Mouse (Mus musculus): Measurements from ENCODE around the gene Wdfy3.
"Not testable (repeated sequence)": the region's sequence is repeated elsewhere in the genome, so short reads cannot be mapped to it uniquely, and the experiment has no call there.

Wdfy3 gene

GRCm38 (mm10) chr5:102069767-102070413 is at the start of gene Wdfy3:
TSS of gene Wdfy3 (minus strand) at chr5:102069921.
- peak; percentile 96 for DNase-seq (ENCODE audit: low read depth, low spot score)

GRCm38 (mm10) chr5:102113009-102113408 is 43.3 kb upstream of the Wdfy3 start:
- peak; percentile 75 for DNase-seq (ENCODE audit: low read depth, low spot score)

- no peak for DNase-seq (ENCODE audit: low read depth, low spot score)
Observed at GRCm38 (mm10) chr5:102112034-102112433, 42.3 kb upstream of the Wdfy3 start.

DNA sequence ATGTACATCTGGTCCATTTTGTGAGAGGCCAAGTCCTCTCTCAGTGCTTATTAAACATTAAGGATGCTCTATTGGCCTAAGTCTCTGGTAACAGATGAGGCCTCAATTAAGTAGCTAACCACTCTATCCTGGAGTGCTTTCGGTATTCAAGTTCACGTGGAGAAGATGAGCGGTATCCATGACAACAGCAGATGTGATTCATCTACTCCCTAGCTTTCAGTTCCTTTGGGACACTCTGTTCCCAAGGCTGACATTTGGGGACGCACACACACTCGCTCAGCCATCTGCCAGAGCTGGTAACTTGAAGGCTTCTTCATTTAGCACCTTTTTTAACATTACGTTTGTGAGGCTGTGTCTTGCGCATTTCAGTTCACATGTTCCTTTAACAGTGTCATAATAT is 40.3 kb upstream of the Wdfy3 start:
- DNase-seq (ENCODE audit: low read depth, low spot score): peak; percentile 95

GRCm38 (mm10) chr5:102105919-102106318 is 36.2 kb upstream of the Wdfy3 start:
- DNase-seq (ENCODE audit: low read depth, low spot score): peak; percentile 80

DNA sequence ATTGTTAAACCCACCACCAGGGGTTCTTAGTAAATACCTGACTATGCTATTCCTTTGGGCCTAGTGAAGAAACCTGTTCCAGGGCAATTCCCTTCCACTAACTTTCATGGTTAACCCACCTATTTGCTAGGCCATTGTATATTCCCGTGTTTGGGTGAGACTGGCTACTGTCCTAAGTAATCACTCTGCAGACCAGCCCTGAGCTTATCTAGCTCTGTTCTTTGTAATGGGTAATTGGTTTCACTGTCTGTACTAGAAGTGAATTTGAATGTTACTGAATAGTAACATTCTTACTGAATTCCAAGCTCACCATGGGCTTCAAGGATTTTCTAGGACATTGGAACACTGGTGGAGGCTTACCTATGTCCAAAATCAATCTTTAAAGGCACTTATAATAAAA is 32.1 kb upstream of the Wdfy3 start:
- DNase-seq (ENCODE audit: low read depth, low spot score): not testable (repeated sequence)

DNA sequence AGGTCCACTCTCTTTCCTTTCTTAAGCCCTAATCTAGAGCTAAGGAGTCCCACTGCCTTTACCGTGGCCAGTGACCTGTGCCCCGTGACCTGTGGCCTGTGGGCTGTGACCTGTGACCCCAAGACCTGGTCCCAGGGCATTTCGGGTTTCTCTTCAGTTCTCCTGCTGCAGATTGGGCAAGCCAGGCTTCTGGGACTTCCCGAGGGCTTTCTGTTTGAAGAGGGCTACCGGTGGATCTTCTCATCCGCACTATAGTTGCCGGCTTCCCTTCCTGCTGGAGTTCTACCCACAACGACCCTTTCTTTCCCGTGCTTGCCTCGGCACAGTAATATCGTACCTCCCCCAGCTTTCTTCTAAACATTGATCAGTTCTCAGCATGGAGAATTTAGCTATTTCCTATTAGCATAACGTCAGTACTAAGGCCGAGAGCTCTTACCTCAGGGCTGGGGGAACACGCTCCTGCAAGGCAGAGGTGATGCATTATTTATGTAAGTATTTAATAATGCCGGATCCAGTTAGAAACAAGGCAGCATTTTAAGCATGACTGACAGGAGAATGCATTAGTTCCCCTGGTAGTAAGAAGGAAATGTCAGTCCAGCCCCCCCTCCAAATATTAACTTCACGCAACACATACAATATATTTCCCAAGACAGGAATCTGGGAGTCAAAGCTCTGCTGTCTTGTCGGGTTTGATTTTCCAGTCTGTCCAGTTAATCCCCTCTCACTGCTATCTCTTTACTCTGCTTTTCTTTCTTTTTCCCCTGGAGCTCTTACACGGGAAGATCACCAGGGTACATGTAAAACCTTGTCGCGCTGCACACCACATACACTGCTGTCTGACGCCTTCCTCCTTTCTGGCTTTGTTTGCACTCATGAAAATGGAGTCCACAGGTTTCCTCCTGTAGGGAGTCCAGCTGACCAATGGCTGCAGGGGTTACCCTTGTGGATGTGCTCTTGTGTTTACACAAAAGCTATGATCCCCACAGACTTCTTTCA is 30.8 kb upstream of the Wdfy3 start:
- DNase-seq (ENCODE audit: low read depth, low spot score): no peak

- DNase-seq (ENCODE audit: low read depth, low spot score): no peak
Observed at GRCm38 (mm10) chr5:102095576-102095975, 25.9 kb upstream of the Wdfy3 start.

- no peak for DNase-seq (ENCODE audit: low read depth, low spot score)
Observed at GRCm38 (mm10) chr5:102090686-102091085, 21.0 kb upstream of the Wdfy3 start.

- peak; percentile 68 for DNase-seq (ENCODE audit: low read depth, low spot score)
Observed at GRCm38 (mm10) chr5:102084737-102085705, 15.3 kb upstream of the Wdfy3 start.

DNA sequence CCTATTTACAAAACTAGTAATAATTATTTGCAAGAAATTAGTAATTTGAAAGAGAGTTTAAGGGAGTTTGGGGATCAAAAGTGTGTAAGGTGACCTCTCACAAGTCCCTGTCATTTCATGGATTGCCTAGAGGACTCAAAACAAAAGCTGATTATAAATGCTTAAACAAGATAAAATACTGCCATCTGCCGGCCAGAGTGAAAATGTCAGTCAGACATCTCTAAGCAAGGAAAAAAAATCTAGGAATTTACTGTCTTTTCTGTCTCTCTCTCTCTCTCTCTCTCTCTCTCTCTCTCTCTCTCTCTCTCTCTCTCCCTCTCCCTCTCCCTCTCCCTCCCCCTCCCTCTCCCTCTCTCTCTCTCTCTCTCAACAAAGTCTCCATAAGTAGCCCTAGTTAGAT is 4.4 kb upstream of the Wdfy3 start:
- DNase-seq (ENCODE audit: low read depth, low spot score): peak; percentile 94

DNA sequence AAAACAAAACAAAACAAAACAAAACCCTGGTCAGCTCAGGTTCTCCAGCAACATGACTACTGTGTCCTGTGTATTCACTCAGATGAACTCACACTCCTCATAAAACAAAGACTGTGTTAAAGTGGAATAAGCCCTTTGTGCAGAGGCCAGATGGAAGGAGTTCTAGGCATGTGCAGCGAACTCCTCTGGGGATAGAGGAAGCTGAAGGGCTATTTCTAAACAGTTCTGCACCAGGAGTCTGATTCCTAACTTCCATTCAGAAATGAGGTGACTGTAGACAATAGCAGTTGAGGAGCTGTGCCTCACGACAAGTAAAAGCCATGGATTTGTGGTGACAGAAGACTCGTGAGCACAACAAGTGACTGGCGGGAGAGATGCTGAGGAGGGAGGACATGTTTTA is 2.3 kb upstream of the Wdfy3 start:
- no peak for DNase-seq (ENCODE audit: low read depth, low spot score)

DNA sequence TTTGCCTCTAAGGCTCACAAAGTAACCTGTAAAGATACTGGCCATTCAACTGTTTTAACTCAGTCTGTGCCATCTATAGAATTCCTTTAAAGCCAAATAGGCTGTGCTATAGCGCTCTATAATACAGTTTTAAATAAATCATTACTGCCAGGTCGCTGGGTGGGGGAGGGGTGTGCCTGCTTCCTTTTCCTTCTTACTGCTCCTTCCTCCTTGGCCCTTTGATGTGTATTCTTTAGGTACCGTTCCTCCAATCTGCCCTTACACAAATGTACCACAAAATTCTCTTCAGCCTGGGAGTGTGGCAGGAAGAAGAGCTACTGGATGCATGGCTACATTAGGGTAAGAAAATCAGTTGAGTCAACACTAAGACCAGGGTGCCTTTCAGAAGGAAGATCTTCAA is 1.5 kb upstream of the Wdfy3 start:
- DNase-seq (ENCODE audit: low read depth, low spot score): no peak

- DNase-seq (ENCODE audit: low read depth, low spot score): no peak
Observed at GRCm38 (mm10) chr5:102070788-102071187, 1.1 kb upstream of the Wdfy3 start.

DNA sequence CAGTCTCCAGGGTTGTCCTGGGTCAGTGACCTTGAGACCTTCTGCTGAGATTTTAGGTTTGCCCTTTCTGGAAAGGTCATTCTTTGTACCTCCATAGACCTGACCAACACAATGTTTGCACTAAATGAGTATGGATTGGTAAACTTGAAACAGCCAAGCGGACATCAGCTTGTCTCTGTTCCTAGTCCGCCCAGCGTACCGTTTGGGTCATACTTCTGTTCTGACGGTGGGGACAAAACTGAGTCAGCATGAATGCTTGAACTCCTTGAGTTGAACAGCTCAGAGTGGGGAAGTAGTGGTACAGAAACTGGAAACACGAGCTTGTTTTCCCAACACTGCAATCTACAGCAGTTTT is 670 bp upstream of the Wdfy3 start:
- DNase-seq (ENCODE audit: low read depth, low spot score): peak; percentile 71

GRCm38 (mm10) chr5:102069051-102069766 is 512 bp downstream of the Wdfy3 start:
- peak; percentile 83 for DNase-seq (ENCODE audit: low read depth, low spot score)

- DNase-seq (ENCODE audit: low read depth, low spot score): no peak
Observed at GRCm38 (mm10) chr5:102066458-102066857, 3.3 kb downstream of the Wdfy3 start.

DNA sequence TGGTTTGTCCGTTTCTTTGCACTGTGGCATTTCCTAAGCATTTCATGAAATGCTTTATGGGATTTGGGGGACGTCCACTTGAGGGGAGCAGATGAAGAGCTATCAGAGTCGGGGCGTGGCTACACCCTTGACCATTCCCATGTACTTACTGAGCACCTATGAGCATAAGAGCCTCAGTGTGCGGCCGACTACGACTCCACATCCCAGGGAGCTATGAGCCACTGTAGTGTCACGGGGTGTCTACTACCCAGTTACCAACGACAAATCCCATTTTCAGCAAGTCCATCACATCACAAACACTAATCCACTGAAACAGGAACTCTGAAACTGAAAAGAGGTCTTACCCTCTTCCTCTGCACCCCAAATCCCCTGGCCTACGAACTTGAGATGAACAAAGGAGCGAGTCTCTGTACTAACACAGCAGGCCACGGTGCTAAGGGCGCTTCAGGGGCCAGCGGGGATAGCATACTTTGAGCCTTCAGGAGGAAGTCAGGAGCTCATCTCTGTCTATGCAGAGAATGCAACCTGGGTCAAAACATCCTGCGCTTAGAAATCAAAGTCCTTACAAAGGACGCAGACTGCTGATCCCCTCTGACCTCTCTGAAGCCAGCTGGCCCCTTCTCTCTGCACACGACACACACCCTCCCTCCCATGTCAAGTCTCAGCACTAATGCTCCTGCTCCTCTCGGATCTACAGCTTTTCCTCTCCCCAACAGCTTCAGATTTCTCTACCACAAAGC is 6.5 kb downstream of the Wdfy3 start:
- no peak for DNase-seq (ENCODE audit: low read depth, low spot score)

DNA sequence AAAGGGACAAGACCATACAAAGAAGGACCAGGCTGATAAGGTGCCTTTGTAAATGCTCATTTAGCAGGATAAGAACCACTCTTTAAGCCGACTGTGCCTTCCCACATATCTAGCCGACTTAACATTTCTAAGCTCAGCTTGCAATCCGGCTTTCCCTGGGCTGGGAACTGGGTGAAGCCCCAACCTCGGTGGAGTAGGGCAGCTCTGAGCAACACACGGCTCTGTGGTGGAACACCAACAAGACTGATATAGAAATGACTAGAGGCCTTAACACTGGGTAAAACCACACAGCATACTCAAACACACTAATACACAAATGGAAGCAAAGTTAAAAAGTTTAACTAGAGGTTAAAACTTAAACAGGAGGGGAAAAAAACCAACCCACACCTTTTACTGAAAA is 7.9 kb downstream of the Wdfy3 start:
- no peak for DNase-seq (ENCODE audit: low read depth, low spot score)

DNA sequence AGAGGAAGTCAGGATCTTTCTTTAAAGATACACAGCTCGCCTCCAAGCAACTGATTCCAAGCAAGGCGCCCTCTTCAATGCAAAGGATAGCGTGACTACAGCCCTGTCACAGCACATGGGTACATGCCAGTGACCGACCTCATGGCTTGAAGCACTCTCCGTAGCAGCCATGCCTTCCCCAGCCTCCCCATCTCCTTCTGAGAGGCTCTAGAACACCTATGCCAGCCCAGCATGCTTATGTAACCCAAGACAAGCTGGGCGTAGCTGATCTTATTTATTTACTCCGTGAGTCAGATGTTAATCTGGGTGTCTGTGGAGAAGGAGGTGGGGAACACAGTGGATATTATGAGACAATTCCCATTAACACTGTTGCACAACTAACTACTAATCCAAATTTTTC is 13.8 kb downstream of the Wdfy3 start:
- DNase-seq (ENCODE audit: low read depth, low spot score): peak; percentile 84
